In genomic region chr4:8101466-8101865, GRCm38 (mm10) we compare ENCODE assay signal across 15 mouse cellular contexts.
"Had no signal": no experiment of that assay in that cellular context is flagged by ENCODE, and none has a peak within 500 bp of the region (broad histone marks: within the 10 kb centered on the region; RNA-seq: fewer than 3 reads in every experiment).

No protein-coding gene starts in this region.

- H3K27ac ChIP-seq: limb, embryonic 13.5 days; liver, embryonic 14.5 days; midbrain, embryonic 10.5 days; neural tube, embryonic 13.5 days had no signal

- H3K4me1 ChIP-seq: limb, embryonic 13.5 days had no signal

- H3K9me3 ChIP-seq: limb, embryonic 13.5 days; midbrain, embryonic 10.5 days; neural tube, embryonic 13.5 days had no signal

- H3K9ac ChIP-seq: limb, embryonic 13.5 days; liver, embryonic 14.5 days; neural tube, embryonic 13.5 days had no signal

- H3K27me3 ChIP-seq: limb, embryonic 13.5 days; neural tube, embryonic 13.5 days had no signal

- H3K4me3 ChIP-seq: limb, embryonic 13.5 days; midbrain, embryonic 10.5 days; neural tube, embryonic 13.5 days had no signal

- H3K36me3 ChIP-seq: limb, embryonic 13.5 days; midbrain, embryonic 10.5 days; neural tube, embryonic 13.5 days had no signal

- H3K4me2 ChIP-seq: limb, embryonic 13.5 days; neural tube, embryonic 13.5 days had no signal

- DNase-seq: kidney, postnatal 14 days; left cerebral cortex, postnatal 4 days; lung, adult 2 months; lung, postnatal 10 days; lung, postnatal 4 days; midbrain, embryonic 14.5 days; retina, postnatal 1 day; right cerebral cortex, postnatal 4 days; spleen, adult 18-20 months; thymus, adult 18-20 months; thymus, postnatal 14 days had no signal
